Mouse (Mus musculus) telencephalon, adult 2 months (tissue): ENCODE measurements around the gene Cnot10.
"Not testable (repeated sequence)": the region's sequence is repeated elsewhere in the genome, so short reads cannot be mapped to it uniquely, and the experiment has no call there.

ENCODE experiments used
- DNase-seq: peaks from one replicate; pipeline ENCODE4 v3.0.0-alpha.2; 2011; ENCODE audit warnings: low read depth, low spot score

The Cnot10 gene

DNA sequence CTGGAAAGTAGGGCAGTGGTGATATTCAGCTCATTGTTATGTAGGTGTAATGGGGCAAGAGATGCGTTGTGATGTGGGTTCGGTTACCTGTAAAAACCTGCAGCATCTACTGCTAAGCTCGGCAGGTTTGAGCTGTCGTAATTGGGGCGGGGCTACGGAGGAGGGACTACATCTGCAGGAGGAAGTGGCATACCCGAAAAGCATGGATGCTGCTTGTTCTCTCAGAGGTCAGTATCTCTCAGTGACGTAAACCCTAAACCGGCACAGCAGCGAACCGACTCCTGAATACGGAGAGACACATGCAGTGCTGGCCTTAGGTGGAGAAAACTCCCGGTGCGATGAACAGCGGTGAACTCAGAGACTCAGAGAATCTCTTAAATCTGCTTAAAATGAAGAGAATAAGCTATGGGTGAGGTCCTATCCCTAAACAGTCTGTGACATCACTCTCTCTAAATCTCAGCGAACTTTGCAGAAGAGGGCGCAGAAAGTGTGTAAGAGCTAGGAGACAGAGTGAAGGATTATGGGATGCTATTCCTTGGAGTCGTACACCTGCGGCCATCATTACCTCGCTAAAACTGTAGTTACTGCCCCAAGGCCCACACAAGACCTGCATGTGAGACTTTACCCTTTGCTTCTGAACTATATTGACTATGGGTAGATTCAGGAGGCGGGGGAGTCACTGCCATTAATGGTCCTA lies 11.1 kb upstream of the Cnot10 start:
- no peak for DNase-seq

DNA sequence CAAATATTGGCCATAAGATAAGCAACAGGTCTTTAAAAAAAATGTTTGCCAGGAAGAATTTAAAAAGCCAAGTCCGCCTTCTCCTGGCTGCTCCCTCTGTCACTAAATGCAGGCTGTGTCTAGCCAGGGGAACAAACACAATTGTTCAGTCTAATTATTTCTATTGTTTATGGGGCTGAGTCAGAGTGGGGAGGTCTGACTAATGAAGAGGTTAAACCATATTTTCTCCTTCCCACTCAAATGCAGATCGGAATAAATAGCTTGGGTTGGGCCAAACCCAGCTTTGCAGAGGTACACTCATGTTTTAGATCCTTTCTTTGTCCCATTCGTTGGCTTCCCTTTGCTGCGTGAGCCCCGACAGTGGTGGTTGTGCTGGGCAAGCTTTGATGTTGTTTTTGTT lies 9.4 kb upstream of the Cnot10 start:
- no peak for DNase-seq

DNA sequence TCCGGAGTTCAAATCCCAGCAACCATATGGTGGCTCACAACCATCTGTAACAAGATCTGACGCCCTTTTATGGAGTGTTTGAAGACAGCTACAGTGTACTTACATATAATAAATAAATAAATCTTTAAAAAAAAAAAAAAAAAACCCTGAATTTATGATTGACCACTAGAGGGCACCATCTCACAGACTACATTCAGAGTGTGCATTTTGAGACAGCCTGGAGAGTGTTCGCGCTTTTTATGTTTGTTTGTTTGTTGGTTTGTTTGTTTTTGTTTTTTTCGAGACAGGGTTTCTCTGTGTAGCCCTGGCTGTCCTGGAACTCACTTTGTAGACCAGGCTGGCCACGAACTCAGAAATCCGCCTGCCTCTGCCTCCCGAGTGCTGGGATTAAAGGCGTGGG lies 8.5 kb upstream of the Cnot10 start:
- not testable (repeated sequence) for DNase-seq

DNA sequence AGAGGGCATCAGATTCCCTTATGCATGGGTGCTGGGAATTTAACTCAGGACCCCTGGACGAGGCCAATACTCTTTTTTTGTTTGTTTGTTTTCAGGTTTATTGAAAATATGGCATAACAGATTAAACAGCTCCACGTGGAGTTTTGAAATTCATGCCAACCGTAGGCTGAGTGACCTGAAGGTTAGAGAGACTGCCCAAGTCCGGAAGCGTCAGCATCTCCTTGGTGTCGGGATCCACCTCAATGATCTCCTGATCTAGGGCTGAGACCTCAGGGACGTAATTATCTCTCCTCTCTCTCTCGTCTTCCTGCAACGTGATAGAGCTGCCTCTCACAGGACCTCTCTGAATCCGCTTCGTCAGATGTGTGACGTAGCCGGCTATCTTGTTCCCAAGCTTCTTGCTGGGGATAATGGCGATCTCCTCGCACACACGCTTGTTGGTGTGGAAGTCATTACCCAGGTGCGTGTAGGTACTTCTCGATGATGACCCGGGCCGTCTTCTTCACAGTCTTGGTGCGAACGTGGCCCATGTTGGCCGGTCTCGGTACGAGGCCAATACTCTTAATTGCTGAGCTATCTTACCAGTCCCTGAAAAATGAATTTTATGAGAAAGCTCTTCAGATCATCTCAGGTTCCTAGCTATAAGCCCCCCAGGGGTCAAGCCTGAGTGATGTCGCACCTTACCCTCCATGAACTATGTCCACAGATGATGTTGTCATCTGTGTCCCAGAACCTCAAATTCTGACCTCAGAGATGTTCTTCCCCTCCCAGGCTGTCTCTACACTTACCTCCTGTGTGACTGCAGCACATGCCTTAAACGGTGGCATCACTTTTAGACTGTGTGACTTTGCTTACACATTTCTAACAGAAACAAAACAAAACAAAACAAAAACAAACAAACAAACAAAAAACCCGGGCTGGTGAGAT lies 7.8 kb upstream of the Cnot10 start:
- no peak for DNase-seq

DNA sequence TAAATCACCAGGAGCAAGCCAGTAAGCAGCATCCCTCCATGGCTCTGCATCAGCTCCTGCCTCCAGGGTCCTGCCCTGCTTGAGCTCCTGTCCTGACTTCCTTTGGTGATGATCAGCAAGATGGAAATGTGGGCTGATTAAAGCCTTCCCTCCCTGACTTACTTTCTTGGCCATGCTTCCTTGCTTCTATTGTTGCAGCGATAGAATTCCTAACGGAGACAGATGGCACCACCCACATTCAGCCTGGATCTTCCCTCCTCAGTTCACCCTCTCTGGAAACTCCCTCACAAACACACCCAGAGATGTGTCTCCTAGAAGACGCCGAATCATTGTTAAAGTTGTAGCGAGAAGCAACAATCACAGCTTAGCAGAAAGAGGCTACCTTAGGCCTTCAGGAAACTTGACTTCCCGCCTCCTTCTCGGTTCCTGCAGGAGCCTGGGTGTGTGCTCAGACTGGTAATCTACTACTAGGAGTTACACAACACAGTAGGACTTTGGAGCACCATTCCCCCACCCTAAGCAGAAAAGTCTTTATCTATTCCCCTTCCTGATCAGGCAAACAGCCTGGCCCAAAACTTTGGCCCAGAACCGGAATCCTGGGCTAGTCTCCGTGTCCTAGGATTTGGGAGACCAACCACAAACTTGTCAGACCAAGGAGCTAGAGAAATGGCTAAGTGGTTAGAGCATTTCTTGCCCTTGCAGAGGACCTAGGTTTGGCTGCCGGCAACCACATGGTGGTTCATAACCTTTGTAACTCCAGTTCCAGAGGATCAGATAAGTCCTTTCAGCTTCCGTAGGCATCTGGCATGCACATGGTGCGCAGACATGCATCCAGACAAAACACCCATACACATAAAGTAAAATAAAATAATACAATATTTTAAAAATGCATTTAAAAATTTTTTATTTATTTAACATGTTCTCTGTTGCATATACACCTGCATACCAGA lies 6.8 kb upstream of the Cnot10 start:
- peak; percentile 92 for DNase-seq

DNA sequence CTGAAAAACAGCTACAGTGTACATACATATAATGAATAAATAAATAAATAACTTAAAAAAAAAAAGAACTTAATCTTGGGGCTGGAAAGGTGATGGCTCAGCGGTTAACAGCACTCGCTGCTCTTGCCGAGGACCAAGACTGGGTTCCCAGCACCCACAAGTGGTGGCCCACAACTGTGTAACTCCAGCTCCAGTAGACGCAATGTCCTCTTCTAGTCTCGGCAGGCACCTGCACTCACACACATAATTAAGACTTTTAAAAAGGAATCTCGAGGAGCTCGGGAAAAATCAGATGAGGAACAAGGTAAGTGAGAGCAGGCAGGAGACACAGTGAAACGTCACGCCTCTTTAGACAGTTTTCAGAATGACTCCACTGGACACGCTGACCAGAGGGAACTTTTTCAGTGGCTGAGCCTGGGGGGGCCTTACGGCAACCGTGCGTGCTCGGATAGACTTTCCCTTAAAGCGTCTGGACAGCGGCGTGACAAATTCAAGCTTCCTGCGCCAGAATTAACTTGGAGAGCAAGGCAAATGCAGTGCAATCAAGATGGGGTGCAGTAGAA lies 717 bp downstream of the Cnot10 start:
- no peak for DNase-seq

DNA sequence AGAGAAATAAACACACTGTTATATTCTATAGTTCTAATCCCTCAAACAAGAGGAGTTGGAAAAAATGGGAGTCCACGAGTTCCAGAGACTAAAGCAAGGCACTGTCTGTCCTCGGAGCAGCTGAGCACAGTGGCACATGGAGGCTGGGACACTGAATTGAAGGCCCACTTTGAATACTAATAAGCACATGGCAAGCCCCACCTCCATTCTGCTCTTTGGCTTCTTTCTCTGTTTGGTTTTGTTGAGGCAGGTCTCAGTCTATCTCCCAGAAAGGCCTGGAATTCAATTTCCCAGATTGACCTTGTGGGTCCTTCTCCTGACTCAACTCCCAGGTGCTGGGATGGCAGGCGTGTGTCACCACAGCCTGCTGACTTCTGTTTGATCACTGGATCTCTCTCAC lies 3.2 kb downstream of the Cnot10 start:
- DNase-seq: no peak

DNA sequence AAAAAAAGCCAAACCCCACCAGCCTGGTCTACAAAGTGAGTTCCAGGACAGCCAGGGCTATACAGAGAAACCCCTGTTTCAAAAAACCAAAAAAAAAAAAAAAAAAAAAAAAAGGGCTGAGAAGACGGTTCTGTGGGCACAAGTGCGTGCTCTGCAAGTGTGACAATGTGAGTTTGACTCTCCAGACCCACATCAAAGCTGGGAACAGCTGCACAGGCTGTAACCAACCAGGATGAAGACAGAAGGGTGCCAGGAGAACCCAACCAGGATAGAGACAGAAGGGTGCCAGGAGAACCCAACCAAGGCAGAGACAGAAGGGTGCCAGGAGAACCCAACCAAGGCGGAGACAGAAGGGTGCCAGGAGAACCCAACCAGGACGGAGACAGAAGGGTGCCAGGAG lies 3.8 kb downstream of the Cnot10 start:
- no peak for DNase-seq

DNA sequence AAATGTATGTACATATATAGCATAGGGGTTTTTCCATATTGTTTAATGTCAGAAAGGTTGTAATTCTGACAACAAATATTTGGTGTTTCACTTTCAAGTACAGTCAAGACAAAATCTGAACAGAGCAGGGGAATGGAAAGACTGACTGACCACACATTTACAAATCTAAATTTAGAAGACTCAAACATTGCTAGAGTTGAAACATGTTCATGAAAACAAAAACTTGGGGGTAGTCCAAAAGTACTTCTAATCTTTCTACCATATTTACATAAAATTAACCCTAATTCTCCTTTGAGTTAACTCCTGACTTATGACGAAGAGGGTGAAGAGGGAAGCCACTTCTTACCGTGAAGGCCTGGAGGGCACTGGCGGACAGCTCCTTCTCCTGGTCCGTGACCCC lies 7.7 kb downstream of the Cnot10 start:
- no peak for DNase-seq

DNA sequence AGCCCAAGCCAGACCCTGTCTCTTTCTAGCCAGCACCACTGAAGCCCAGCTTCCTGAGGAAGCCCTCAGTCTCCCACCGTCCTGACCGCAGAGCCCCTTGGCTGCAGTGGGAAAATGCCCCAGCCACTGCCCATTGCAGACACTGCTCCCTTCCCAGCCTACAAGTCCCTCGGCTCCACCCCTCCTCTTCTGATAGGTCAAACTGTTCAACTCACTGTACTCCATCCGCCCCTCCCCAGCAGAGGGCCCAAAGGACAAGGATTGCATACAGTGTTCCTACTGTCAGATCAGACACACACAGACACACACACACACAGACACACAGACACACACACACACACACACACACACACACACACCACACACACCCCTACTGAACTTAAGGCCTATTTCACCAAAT lies 13.3 kb downstream of the Cnot10 start:
- DNase-seq: no peak

DNA sequence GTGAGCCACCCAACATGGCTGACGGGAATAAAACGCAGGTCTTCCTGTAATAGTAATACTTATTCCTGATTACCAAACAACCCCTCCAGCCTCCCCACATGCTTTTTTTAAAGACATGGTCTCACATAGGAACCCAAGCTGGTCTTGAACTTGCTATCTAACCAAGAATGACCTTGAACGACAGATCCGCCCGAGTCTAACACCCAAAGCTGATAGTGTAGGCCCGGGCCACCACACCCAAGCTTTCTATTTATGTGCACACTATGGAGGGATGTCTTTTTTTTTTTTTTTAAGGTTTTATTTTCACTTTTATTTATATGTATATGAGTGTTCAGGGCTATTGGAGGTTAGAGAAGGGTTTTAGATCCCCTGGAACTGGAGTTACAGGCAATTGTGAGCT lies 15.8 kb downstream of the Cnot10 start:
- DNase-seq: no peak

DNA sequence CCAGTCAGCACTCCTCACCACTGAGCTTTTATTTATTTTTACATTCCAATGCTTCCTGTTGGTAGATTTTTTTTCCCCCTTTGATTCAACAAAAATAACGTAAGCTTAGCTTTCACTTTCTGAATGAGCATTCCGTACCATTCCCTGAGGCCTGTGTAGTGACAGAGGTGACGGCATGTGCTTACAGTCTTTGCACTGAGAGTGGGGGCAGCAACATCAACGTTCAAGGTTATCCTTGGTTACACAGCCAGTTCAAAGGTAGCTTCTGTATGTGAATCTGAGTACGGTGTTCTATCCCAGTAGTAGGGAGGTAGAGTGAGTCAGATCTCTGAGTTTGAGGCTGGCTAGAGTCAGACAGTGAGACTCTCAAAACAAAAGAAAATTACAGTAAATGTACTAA lies 18.8 kb downstream of the Cnot10 start:
- DNase-seq: no peak

DNA sequence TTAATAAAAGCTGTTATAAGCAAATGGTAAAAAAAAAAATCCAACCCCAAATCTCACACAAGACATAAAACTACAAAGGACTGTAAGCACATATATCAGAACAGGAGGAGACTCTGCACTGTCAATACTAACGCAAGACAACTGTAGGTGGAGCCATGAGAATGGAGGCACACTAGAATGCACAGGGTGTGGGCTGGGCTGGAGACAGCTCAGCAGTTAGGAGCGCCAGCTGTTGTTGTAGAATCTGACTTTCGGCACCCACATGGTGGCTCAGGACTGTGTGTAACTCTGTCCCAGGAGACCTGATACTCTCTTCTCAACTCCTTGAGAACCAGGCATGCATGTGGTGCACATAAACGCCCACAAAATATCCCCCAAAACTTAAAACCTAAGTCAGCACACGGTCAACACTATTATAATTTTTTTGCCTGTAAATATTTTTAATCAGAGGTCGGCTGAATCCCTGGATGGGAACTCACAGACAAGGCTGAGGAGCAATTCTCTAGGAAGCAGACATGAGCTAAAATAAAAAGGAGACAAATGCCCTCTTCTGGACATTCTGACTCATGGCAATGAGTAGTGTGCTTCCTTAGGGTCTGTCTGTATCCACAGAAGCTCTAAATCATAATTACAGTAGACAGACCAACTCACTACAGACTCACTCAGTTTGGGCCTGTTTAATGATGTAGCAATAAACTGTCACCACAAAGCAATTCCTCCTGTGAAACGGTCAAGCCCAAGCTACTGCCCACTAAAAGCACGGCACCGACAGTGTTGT lies 25.6 kb downstream of the Cnot10 start:
- no peak for DNase-seq

DNA sequence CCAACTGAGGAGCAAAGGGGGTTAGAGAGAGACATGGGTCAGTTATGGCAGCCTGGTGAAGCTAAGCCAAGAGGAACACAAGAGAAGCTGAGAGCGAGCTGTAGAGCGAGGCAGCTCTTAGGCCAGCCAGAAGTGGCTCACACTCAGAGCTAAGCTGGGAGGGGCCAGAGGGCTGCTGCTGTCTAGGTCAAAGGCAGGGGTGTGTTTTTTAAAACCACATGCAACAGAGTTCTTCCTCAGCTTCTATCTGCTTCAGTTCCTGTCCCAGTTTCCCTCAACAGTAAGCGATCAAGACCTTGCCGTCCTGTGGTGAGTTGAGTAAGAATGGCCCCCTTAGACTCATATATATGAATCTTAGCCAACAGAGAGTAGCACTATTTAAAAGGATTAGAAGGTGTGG lies 27.0 kb downstream of the Cnot10 start:
- no peak for DNase-seq

DNA sequence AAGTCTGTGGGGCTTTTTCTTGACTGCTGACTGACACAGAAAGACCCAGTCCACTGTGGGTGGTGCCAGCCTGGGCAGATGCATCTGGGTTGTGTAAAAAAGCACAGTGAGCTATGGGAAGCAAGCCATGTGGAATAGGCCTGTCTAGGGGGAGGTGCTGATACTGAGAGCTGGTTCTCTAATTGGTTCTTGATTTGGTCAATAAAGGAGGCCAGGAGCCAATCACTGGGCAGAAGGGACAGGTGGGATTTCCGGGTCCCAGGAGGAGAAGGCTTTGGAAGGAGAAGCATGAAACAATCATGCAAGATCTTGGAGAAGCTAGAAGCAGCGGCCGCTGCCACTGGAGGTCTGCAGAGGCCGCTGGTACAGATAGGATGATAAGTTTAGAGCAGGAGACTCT lies 27.4 kb downstream of the Cnot10 start:
- no peak for DNase-seq

DNA sequence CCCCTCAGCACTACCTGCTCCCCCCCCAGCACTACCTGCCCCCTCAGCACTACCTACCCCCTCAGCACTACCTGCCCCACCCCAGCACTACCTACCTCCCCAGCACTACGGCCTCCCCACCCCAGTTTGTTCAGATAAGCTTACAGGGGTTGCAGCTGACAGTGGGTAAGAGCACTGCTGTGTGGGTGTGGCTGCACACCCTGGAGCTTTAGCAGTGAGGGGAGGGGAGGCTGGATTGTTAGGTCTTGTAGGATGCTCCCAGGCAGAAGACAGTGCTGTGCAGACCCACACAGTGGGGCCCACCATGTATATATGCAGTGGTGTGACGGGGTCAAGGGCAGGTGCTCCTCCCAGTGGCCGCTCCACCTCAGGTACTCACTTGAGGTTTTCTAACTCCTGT lies 29.7 kb downstream of the Cnot10 start:
- no peak for DNase-seq

DNA sequence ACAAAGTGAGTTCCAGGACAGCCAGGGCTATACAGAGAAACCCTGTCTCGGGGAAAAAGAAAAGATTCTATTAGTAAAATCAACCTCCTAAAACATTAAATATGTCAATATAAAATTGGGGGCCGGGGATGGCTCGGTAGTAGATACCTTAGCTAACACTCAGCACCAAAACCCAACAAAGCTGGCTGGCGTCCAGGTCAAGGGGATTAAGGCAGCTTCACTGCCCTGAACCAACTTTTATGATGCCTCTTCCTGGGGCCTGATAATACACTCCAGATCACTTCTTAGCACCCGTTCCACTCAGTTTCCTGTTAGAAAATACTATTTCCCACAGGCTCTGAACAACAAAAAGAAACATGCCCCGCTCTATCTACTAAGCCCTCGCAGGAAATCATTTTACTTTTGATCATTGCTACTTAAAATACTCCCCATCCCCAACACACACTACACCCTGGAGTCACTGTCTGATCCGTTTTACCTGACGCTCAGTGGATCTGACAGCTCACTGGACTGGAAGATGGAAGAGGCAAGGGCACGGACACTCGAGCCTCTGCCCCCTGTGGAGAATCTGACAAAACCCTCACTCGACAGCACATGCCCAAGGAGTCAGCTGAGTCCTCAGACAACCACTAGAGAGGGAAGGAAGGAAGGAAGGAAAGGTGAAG lies 36.0 kb downstream of the Cnot10 start:
- DNase-seq: no peak

DNA sequence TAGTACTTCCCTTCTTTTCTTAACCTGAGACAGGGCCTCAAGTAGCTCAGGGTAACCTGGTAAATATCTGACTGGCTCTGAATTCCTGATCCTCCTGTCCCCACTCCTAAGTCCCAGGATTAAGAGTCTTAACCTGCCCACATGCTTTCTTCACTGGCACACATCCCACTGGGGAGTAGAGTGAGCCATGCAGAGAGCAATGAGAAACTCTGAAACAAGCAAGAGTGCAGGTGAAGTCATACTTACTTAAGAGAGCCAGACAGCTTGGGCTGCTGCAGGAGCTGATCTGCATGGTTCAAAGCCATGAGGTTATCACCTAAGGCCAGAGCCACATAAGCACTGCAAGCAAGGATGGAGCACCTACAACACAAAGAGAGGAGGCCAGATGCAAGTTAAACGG lies 38.9 kb downstream of the Cnot10 start:
- no peak for DNase-seq

DNA sequence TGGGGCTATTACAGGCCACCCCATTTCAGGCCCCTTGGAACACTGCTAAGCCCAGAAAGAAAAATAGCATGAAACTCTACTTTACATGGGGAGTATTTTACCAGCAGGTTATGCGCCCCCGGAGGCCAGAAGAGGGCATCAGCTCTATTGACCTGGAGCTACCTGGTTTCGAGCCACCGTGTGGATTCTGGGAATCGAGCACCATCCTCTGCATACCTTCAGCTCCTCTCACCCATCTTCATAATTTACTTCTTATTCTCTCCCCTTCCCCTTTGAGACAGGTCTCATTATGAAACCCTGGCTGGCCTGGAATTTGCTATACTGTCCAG lies 55.0 kb downstream of the Cnot10 start:
- DNase-seq: no peak

DNA sequence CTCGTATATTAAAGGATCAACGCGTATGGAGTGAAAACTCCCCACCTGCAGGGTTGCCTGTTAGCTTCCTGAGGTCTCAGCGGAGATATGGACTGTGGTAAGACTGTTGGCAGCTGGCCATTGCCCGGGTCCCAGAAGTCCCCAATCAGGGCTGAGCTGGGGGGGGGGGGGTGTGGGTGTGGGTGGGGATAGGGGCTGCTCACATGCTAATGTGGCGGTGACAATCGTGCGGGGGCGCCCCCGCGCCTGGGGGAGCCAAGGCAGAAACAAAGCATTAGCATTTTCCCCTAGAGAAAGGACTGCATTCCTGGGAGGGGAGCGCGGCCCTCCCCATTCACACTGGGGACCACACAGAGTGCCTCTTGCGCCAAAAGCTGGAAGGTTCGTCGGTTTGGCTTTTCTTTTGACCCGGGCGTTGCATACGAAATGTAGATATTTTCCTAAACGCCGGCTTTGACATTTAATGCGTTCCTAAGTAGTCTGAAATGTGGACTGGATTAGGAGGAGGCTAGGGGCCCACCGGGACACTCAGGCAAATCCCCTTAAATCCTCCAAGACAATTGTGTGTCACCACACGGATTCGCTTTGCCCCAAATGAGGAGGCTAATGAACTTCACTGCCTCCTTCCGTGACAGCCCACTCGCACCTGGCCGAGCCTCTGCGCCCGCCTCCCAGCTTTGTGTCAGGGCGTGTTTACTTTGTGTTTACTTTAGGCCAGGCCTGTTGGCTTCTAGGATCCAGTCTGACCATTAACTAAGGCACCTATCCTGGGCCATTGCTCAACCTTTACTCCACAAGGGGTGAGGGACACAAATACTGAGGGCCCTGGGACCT lies 55.6 kb downstream of the Cnot10 start:
- DNase-seq: no peak
